Mouse (Mus musculus) adrenal gland, postnatal 4 days (tissue): ENCODE measurements around the gene Zfp40. TPM values are rescaled to one million over a fixed set of nuclear protein-coding genes. Genes with fewer than 3 reads are reported as not detected.
A peak's percentile ranks its signal among the peaks of the same experiment; 100 is the strongest.
"Not testable (repeated sequence)": the region's sequence is repeated elsewhere in the genome, so short reads cannot be mapped to it uniquely, and the experiment has no call there.

ENCODE experiments used
- DNase-seq, 2 experiments: peaks; one replicate each; pipeline ENCODE4 v3.0.0; 2021 to 2022; ENCODE audit warnings: low spot score in 2 of 2, mixed read lengths in 2 of 2
- long read RNA-seq, 2 experiments: library from polyadenylated mRNA; stranded (forward); transcript quantifications; one replicate each; pipeline ENCODE4 v2.0.0; 2021
- total RNA-seq, 2 experiments: library from RNA; stranded (reverse); gene quantifications; 2 replicates each; pipeline ENCODE4 v1.2.3; 2021

The Zfp40 gene
- 10 to 100 TPM; 10.8 to 13.4 TPM for total RNA-seq
- long read RNA-seq, experiment 1, partial matches to known transcripts: 0 of 1 reads
- long read RNA-seq, experiment 1, other reads (novel, unspliced or antisense): 0 of 1 reads
- long read RNA-seq, experiment 2, full-length matches to known transcripts: 6 of 11 reads
- long read RNA-seq, experiment 2, partial matches to known transcripts: 0 of 11 reads
- long read RNA-seq, experiment 2, other reads (novel, unspliced or antisense): 5 of 11 reads

GRCm38 (mm10) chr17:23192453-23193379 lies at the start of gene Zfp40:
Zfp40 (minus strand) TSS chr17:23193252.
- DNase-seq: peak; percentile 54 to 75

GRCm38 (mm10) chr17:23218320-23218719 lies 25.3 kb upstream of the Zfp40 start:
- no peak for DNase-seq

- DNase-seq: not testable (repeated sequence)
Measured at GRCm38 (mm10) chr17:23199856-23200255, 6.8 kb upstream of the Zfp40 start.

GRCm38 (mm10) chr17:23193441-23193840 lies 389 bp upstream of the Zfp40 start:
- peak in 1 of 2 experiments; percentile 4 for DNase-seq

GRCm38 (mm10) chr17:23187680-23188079 lies 5.4 kb downstream of the Zfp40 start:
- DNase-seq: no peak

Other genes with a start within 250 kb of the Zfp40 start
- gene Vmn2r-ps130, start 132.1 kb downstream of the Zfp40 start, total RNA-seq: not detected
- not detected for gene Vmn2r114, start 119.3 kb upstream of the Zfp40 start, total RNA-seq
- gene Vmn2r115, start 150.5 kb upstream of the Zfp40 start, total RNA-seq: not detected
- gene Vmn2r116, start 191.4 kb upstream of the Zfp40 start, total RNA-seq: not detected